Mouse (Mus musculus) adrenal gland, postnatal 4 days (tissue): ENCODE measurements around the gene Gpr55. TPM values are rescaled to one million over a fixed set of nuclear protein-coding genes. Genes with fewer than 3 reads are reported as not detected.
"Not testable (repeated sequence)": the region's sequence is repeated elsewhere in the genome, so short reads cannot be mapped to it uniquely, and the experiment has no call there.

Experiments
- DNase-seq, 2 experiments: peaks; one replicate each; pipeline ENCODE4 v3.0.0; 2021 to 2022; ENCODE audit warnings: low spot score in 2 of 2, mixed read lengths in 2 of 2
- long read RNA-seq, 2 experiments: library from polyadenylated mRNA; stranded (forward); transcript quantifications; one replicate each; pipeline ENCODE4 v2.0.0; 2021
- total RNA-seq, 2 experiments: library from RNA; stranded (reverse); gene quantifications; 2 replicates each; pipeline ENCODE4 v1.2.3; 2021

Gene Gpr55
- under 1 TPM; 0.59 to 0.73 TPM for total RNA-seq
- long read RNA-seq, experiment 1: 0 reads
- long read RNA-seq, experiment 2: 0 reads

- DNase-seq: no peak
Observed at GRCm38 (mm10) chr1:85960873-85961272, at the start of gene Gpr55. Gene Gpr55, minus strand, starts transcription at chr1:85961007.

DNA sequence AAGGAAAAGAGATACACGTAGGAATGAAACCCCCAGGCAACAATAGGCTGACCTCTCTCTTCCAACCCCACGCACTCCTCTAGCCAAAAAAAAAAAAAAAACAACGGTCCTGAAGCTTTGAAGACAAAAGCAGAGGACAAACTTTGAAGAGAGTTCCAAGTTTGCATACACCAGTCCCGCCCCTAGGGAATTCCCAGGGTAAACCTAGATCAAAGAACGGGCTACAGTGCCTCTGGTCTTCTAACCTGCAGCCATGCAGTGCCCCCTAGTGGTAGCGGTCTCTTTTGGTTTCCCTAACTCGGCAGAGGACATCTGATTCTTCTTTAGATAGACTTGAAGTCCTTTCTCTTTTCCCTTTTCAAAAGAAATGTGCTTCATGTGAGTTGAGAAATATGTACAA is 47.0 kb upstream of the Gpr55 start:
- DNase-seq: peak; percentile 76 to 78

- DNase-seq: no peak
Observed at GRCm38 (mm10) chr1:86006040-86006439, 45.2 kb upstream of the Gpr55 start.

DNA sequence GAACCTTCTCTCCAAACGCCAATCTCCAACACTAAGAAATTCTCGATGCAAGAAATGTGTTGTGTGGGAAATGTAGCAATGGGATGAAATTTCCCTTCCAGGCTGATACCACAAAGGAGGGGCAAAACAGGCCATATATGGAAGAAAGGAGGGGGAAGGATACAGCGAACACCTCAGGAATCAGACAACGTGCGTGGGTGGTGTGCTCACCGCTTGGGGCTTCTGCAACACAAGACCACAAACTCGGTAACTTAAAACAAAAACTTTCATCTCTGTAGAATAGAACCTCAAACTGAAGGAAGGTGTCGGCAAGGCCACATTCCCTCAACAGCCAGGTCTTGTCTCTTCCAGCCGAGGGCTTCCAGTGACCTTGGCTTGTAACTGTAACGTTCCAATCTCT is 44.7 kb upstream of the Gpr55 start:
- no peak for DNase-seq

DNA sequence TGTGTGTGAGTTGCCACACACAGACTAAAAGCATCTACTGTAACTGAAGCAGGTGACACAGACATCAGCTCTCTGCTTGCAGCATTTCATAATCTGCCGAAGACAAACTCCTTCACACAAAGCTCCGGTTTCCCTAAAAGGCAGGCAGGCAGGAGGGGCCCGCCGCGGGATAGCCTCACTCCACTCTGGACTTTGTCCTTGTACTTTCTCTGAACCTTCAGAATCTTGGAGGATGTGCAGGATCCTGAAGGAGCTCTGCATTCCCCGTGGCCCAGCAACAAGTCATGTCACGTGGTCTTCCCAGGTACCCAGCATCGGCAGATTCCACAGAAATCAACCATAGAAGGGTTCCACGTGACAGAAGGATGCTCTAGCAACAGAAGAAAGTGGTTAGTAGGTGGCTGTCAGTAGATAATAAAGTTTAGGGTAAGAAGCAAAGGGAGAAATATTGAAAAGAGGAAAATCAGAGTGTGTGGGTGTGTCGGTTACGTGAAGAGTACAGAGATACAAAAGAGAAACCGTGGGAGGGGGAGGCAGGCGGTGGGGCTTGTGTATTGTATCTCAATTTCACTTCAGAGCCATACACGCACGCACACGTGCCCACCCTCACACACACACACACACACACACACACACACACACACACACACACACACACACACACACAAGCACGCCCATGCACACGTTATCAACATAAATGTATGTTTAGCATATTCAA is 39.2 kb upstream of the Gpr55 start:
- no peak for DNase-seq

GRCm38 (mm10) chr1:85998012-85998411 is 37.2 kb upstream of the Gpr55 start:
- DNase-seq: no peak

DNA sequence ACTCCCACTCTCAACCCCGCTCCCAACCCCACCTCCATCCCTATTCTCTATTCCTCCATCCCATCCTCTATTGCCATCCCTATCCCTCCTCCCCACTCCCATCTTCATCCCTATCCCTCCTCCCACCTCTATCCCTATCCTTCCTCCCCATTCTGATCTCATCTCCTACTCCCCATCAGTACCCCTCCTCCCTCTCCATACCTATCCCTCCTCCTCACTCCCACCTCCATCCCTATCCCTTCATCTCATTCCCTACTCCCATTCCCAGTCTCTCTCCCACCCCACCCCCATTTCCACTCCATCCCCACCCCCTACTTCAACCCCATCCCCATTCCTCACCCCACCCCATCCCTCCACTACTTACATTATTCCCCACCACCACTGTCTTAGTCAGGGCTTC is 36.4 kb upstream of the Gpr55 start:
- no peak for DNase-seq

DNA sequence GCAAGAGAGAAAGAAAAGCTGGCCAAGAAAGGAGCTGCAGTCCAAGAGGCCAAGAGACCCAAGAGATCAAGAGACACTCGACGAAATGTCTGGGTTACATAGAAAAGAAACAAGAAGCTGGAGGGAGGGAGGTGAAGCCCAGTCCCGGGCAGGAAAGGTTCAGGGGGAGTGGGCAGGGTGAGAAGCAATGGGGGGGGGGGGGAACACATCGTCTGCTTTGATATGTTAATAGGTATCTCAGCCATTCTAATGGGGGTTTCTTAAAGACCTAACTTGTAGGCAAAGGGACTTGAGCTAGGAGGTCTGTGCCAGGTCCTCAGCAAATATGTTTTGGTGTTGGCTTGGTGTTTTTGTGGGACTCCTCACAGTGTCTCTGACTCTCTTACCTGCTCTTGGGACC is 32.7 kb upstream of the Gpr55 start:
- no peak for DNase-seq

DNA sequence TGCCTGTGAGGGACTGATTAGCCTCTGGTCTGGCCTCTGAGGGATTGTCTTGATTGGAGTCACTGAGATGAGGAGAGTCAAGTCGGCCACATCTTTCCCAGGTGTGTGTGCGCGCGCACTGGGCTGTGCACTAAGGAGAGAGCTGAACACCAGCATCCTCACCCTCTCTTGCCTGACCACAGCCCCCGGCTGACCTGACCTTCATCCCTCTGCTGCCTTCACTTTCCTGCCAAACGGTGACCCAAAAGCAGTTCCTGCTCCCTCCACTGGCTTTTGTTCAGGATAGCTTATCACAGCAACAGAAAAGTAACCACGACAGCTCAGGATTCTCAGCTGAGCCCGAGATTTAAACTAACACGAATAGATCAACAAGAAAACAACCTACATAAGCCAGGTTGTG is 31.4 kb upstream of the Gpr55 start:
- DNase-seq: no peak

- DNase-seq: not testable (repeated sequence)
Observed at GRCm38 (mm10) chr1:85988882-85989281, 28.1 kb upstream of the Gpr55 start.

- DNase-seq: no peak
Observed at GRCm38 (mm10) chr1:85988351-85988750, 27.5 kb upstream of the Gpr55 start.

GRCm38 (mm10) chr1:85985784-85986183 is 25.0 kb upstream of the Gpr55 start:
- DNase-seq: no peak

GRCm38 (mm10) chr1:85981738-85982357 is 21.0 kb upstream of the Gpr55 start:
- DNase-seq: no peak

DNA sequence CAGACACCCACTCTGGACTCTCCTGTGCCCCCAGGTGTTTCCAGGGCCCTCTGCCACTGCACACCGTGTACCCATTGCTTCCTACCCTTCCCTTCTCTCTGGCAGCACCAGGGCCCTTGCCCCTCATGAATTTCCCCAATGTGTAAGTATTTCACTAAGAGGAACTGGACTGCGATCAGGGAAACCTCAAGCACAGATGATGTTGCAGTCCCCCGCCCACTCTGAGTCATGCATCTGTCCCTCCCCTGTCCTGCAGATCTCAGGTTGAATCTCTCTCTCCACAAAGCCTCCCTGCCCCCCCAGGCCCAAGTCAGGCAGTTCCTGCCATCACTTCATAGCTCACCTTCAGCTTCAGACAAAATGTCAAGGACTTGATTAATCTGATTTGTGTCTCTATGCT is 16.9 kb upstream of the Gpr55 start:
- no peak for DNase-seq

GRCm38 (mm10) chr1:85973468-85973877 is 12.7 kb upstream of the Gpr55 start:
- DNase-seq: no peak

- no peak for DNase-seq
Observed at GRCm38 (mm10) chr1:85972341-85972740, 11.5 kb upstream of the Gpr55 start.

GRCm38 (mm10) chr1:85971070-85971469 is 10.3 kb upstream of the Gpr55 start:
- no peak for DNase-seq

DNA sequence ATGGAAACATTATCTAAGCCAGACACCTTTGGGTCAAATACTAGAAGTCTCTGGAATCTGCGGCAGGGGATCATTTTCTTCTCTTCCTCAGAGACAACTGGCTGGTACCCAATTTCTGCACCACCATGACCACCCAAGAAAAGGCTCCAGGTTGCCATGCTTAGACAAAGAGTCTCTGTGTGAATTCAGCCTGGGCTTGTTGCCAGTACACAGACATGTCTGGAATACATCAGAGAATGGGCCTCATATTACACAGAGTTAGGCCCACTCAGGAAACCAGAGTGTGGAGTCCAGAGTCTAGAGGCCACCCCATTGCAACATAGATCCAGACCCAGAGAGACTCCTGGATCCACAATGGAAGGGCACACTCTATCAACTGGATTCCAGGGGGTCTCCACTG is 8.7 kb upstream of the Gpr55 start:
- DNase-seq: no peak

- no peak for DNase-seq
Observed at GRCm38 (mm10) chr1:85969081-85969480, 8.3 kb upstream of the Gpr55 start.

DNA sequence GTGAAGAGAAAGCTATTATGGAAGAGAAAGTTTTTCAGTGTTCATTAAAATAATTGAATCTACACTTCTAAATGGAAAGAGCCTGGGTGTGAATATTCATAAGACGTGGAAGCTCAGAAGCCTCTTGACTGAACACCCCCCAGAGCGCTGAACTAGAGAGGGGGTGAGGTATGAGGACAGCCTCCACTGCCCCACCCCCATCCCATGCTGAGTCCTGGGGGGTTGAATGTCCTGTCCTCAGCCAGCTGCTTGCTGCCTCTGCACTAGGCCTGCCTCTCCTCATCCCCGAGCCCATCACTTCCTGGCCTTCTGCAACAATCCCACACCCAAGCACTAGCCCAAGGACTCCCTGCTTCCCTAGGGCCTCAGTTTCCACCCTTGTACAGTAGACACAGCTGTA is 5.0 kb upstream of the Gpr55 start:
- DNase-seq: no peak

DNA sequence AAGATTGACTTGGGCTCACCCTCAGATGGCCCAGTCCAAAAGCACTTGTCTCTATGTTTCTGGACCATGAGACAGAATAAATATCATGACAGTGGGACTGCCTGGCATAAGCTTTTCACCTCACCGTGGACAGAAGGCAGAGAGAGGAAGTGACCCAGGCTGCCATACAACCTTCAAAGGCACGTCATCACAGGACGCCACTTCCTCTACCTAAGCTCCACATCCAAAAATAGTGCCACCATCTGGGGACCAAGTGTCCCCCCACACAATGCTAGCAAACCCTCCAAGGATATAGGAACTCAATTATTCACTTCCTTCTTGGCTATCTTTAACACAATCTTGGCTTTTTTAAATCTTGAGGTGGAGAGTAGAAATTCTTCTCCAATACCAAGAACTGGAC is 1.3 kb upstream of the Gpr55 start:
- DNase-seq: no peak

DNA sequence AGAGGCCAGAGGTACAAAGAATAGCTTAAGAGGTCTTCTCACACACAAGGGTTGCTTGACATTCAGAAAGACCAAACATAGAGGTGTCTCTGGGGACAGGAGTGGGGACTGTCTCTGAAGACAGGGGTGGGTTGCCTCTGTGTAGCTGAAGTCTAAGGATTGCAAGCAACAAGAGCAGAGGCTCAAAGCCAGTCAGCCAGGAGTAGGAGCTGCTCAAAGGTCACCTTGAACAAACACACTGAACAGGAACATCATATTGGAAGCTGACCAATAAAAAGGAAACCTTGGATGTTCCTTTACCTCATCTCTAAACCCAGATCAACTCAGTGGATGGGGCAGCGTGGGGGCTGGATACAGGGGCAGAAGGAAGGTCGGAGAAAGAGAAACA is 924 bp downstream of the Gpr55 start:
- DNase-seq: no peak
